Mouse (Mus musculus) embryo, embryonic 11 days (tissue): Measurements from ENCODE around the gene Ercc2.

Experiments
- DNase-seq: peaks from one replicate; pipeline ENCODE4 v3.0.0-alpha.2; 2015

Ercc2 gene

DNA sequence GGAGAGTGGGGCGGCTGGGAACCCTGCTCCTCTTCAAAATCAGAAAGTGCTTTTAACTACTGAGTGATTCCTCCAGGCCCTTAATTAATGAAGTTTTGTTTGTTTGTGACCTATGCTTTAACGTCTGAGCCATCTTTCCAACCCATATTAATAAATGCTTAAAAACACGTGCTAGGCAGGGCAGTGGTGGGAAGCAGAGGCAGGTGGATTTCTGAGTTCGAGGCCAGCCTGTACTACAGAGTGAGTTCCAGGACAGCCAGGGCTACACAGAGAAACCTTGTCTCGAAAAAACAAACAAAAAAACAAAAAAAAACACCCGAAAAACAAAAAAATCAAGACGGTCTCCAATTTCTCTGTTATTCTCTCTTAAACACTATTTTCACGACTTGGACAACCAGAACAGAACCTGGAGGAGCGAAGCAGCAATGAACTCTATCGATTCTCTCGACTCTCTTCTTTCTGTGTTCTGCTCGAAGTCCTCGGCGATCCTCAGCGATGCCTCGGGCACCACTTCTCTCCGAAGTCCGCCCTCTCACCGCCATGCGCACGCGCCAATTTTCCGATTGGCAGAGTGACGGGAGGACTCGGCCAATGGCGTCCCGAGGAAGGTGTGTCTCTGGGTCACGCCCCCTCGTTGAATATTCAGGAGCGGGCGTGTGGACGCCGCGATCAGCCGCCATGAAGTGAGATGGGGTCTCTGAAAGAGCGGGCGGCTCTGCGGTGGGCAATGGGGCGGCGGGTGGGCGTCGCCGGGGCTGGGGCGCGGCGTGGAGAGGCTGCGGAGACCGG, at the start of gene Ercc2:
Gene Ercc2, plus strand, starts transcription at position 634 of the 789 bp plus-strand sequence.
- DNase-seq = peak; percentile 100

DNA sequence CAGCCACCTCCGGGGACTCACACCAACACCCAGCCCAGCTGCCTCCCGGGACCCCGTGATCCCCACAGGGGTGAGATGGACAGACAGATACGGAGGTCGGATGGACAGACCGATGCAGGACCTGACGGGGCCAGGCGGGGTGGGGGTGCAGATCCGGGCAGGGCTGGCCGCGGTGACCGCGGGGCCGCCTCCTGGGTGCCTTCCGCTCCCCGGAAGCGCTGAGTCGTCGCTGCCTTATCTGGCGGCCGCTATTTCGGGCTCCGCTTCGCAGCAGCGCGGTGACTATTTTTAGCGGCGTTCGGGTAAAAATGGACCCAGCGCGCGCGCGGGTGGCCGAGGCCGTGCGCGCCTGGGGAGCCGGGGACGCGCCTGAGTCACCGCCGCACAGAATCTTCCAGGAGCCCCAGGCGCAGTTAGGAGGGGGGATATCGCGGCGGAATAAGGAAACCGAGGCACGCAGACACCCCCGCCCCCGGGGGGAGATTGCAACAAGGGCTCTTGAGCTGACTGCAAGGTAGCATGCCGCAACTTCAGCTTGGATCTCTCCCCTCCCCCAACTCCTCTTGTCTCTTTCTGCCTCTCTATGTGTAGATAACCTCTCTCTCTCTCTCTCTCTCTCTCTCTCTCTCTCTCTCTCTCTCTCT, 49.0 kb upstream of the Ercc2 start:
- DNase-seq = peak; percentile 81

DNA sequence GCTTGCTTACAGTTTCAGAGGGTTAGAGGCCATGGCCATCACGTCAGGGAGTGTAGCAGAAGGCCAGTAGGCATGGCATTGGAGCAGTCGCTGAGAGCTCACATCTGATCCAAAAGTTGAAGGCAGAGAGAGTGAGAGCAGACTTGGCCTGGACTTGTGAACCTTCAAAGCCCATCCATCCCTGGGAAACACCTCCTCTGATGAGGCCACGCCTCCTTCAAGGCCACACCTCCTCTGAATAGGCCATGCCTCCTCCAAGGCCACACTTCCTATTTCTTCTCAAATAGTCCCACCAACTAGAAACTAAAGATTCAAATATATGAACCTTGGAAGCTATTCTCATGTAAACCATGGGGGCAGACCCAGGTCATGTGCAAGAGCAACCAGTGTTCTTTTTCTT, 46.2 kb upstream of the Ercc2 start:
- DNase-seq = no peak

DNA sequence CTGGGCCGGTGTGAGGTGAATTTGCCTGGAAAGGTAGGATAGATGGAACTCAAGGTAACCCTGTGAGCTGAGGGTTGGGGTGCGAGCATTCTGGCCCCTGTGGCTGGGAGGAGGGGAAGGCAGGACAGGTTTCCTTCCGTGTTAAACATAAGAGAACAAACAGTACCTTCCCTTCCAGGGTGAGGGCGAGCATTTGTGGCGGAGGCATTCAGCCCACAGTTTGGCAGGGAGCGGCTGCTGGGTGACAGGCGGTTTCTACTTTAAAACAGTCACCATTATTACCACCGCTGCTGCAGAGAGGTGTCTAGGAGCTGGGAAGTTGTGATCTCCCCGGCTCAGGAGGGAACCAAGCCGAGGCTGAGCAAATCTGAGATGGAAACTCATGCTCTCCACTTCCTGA, 44.7 kb upstream of the Ercc2 start:
- DNase-seq = no peak

DNA sequence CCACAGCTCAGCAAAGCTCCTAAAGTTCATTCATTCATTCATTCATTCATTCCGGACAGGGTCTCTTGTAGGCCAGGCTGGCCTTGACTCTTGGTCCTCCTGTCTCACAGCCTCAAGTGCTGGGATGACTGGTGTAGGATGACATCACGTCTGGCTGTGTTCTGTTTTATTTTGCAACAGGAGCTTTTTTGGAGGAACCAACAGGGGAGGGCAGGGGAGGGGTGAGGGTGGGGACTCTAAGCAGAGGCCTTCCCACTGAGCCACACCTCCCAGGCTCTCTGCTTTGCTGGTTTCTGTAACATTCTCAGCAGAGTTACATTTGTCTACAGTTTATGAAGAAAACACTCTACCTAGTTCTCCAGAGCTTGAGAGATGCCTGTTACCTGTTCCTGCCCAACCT, 43.8 kb upstream of the Ercc2 start:
- no peak for DNase-seq

DNA sequence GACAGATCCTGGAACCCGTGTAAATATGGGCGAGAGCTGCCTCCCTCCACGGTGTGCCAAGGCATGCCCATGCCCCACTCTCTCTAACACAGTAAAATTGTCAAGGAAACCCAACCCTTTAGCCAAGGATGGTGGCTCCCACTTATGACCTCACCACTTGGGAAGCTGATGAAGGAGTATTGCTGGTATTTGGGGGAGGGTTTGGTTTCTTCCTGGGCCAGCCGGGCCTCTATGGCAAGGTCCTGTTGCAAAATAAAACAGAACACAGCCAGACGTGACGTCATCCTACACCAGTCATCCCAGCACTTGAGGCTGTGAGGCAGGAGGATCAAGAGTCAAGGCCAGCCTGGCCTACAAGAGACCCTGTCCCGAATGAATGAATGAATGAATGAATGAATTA, 43.2 kb upstream of the Ercc2 start:
- no peak for DNase-seq

DNA sequence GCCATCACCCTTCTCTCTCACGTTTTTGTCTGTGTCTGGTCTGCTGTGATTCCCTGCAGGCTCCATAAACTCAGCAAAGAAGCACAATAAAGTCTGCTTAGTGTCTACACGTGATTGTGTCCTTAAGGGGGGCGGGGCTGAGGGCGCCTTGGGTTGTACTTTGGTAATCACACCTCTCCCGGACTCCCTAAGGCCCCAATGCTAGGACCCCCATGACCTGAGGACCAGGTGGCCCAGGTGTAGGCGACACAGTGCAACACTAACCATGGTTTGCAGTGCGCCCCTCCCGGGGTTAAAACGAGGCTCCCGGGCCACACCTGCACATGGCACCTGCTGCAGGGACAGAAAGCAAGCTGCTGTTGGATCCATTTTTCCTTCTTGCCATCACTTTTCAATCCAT, 40.6 kb upstream of the Ercc2 start:
- no peak for DNase-seq

DNA sequence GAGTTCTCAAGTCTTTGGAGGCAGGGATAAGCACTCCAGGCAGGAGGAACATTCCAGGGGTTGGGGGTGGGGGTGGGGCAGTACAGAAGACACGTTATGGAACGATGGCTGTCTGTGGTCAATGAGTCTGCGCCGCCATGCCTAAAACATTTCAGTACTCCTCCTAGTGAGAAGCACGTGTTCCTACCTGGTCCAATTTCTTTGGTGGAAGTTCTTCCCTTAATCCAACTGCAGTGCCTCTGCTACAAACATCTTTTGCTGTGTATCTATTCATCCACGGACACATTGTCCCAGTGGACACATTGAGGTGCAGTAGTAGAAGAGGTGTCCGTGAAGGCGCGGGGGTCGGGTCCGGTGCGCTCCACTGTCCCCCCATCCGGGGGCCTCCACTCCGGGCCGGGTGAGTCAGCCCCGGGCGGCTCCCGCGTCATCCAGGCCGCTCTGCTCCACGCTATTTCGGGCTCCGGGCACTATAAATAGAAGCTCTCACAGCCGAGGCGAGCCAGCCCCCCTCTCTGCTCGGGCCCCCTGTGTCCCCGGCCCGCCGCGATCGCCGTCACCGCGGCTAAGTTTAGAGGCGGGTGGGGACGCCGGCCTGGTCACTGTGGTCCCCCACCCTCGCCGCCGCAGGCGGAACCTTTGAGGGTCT, 39.9 kb upstream of the Ercc2 start:
- peak; percentile 49 for DNase-seq

DNA sequence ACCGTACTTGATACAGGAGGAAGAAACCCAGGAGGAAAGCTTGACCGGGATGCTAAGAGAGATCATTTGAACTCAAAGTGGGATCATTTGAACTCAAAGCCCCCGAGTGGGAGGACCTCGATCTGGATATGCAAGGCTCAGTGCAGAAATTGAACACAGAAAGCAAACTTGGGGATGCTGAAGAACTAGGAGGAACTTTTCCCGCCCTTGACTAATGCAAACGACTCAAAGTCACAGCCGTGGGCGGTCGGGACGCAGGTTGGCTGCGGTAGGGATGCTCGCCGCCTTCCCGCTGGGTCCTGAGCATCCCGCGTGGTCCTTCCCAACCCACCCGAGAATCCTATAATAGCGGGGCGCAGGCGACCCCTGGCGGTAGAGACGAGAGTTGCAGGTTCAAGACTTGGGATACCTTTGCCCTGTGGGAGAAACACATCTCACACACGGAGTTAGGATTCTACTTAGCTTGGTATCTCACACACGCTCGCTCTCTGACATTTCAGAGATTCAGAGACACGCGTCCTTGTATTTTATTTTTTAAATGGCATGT, 39.3 kb upstream of the Ercc2 start:
- peak; percentile 89 for DNase-seq

DNA sequence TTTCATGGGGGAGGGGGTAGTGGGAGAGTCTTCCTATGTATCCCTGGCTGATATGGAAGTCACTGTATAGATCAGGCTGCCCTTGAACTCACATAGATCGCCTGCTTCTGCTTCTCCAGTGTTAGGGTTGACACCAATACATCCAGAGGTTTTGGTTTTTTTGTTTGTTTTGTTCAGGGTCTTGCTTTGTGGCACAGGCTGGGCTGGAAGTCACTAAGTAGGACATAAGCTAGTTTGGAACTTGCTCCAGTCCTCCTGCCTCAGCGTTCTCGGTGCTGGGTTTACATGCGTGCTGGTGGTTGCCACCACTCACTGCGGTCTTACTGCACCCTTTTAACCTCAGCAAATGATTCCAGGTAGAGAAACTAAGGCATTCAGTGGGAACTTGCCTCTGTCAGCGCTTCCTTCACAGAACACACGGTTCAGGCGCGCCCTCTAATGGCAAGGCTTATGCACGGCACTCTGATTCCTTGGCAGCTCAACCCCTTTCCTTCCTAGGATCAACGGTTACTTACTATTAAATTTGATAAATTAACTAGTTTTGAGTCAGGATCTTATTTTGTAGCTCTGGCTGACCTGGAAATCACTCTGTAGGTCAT, 38.5 kb upstream of the Ercc2 start:
- DNase-seq = peak; percentile 88

DNA sequence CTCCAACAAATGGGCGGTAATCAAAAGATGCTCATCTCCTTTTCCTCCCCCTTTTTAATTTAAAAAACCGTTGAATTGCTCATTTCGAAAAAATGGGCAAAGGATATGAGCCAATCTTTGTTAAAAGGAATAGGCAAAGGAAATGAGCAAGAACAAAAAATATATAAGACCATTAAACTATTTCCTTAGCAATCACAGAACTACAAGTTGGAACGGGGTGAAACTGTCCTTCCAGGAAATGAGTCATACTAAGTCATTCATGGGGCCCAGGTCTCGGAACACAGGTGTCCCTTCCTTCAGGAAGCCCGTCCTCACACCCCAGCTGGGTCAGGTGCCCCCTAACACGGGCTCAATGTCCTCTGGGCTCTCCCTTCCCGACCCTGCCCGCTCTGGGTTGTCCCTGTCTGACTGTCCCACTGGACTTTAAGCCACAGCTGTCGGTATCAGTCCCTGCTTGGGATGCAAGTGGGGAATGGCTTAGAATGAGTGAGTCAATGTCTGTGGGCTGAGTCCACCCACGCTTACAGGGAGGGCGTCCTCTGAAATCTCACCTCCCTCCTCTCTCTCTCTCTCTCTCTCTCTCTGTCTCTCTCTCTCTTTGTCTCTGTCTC, 37.5 kb upstream of the Ercc2 start, which contains the start of gene Ercc1:
Gene Ercc1, plus strand, starts transcription at position 542 of the 611 bp plus-strand sequence.
- DNase-seq = no peak

DNA sequence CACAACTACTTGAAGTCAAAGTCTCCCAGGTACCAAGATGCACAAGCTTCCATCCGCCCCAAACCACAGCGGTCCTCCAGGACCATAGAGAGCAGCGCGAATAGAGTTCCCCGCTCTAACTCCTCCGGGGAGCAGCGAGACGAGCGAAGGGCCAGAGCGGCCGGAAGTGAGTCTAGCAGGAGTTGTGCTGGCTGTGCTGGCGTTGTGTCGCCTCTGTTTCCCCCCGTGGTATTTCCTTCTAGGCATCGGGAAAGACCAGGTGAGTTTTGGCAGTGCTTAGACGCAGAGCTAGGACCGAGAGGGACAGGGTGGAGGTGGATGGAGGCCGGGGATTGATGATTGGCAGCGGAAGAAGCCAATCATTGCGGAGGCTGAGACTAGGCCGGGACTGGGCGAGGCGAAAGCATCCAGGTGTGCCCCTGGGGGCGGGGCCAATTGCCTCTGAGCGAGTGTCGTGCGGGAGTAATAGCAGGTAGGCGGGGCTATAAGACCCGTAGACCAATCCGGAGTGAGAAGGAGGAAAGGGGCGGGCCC, 36.8 kb upstream of the Ercc2 start:
- DNase-seq = peak; percentile 99

DNA sequence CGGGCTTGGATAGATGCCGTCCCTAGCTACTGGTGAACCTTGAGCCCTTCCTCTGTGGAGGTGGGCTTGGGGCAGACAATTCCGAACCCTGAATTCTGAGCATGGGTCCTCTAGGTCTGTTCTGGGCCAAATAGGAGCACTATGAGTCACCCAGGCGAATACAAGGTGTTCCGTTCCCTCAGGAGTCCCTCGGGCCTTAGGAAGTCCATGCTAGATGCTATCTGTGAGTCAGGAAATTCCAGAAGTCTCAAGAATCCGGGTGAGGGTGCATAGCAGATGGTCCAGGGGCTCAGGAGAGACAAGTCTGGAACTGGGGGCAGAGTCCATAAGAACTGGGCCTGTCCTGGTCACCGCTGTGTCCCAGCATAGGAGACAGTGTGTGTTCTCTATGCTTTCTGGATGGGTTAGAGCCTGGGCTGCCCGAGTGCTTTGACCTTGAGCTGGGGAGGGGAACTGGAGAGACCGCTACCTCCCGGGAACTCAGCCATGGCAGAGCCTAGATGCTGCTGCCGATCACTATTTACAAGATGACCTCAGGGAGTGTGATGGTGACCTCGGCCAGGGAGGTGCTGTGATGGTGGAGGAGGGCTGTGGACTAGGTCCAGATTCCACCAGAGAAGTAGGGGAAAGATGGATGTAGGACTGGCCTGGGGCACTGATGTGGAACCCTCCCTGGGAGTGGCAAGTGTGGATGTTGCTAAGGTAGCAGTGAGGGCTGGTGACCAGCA, 32.5 kb upstream of the Ercc2 start:
- DNase-seq = no peak

DNA sequence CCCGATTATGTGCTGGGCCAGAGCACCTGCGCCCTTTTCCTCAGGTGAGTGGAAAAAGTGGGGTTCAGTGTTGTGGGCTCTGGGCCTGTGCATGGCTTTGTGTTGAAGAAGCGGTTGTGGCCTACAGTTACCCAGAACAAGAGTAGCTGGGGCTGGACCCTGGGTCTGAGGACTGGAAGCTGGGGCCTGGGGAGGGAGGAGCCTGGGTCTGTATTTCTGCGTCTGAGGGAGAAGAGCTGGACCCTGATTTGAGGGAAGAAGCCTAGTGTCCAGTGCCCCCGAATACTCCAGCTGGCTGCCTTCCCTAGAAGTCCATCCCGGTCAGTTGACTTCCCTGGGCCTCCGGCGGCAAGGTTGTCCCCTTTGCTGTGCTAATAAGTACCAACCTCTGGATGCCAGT, 31.6 kb upstream of the Ercc2 start:
- no peak for DNase-seq

DNA sequence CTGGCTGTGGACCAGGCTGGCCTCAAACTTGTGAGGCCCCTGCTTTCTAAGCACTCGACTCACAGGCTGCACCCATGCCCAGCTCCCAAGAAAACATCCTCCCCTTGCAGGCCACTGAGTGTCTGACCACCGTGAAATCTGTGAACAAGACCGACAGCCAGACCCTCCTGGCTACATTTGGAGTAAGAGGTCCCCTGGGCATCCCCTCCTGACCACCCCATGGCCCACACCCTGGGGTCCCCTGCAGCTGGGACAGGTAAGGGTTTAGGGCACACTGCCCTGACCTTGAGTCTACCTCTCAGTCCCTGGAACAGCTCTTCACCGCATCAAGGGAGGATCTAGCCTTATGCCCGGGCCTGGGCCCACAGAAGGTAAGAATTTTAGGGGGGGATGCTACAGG, 26.8 kb upstream of the Ercc2 start:
- DNase-seq = no peak

DNA sequence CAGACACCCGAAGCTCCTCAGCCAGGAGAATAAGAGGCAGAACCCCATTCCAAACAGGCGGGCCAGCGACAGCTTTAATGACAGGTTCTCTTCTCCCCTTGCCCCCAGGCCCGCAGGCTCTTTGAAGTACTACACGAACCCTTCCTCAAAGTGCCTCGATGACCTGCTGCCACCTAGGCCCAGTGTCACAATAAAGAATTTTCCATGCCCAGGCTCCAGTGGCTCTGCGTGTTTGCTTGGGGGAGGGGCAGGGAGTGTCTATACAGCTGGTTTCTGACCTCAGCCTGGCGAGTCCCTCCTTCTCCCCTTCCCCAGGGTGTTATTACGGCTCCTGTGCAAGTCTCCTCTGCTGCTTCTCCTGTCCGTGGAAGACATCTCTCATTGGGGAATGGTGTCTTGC, 25.5 kb upstream of the Ercc2 start:
- DNase-seq = no peak

DNA sequence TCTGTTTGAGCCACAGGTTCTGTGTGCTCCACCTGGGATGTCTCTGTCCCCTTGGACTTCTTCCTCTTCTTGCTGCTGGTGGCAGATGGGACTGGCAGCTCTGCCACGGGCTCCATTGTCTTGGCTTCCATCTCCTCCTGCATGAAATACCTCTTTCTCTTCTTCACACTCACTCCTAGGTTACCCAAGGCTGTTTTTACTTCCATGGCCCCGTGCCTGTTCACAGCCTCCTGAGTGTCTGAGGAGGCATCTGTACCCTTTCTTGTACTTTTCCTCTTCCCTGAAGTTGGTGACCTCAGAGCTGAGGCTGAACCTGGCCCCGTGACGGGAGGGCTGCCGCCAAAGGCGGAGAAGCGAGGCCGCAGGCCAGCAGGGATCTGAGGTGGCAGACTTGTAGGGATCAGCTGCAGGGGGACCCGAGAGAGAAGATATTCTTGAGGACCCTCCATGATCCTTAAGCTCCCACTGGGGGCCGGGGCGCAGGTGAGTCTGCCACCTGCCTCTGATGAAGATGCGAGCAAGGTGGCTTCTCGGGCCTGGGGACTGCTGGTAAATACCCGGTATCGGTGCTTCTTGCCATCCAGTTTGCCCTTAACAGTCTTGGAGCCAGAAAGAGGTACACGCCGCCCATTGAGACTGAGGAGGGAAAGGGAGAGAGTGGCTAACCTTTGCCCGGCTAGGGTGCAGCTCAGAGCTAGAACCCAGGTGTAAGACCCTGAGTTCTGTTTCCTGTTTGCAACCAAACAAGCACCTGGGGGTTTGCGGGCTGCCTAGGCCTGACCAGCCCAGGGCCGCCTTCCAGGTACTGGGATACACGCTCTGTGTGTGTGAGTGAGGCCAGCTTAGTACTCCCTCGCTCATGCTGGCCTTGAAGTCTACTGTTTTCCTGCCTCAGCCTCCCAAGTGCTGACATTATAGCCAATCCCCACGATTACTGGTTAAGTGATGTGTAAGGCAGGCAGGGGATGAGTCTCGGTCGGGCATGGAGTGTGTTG, 24.1 kb upstream of the Ercc2 start:
- DNase-seq = no peak

DNA sequence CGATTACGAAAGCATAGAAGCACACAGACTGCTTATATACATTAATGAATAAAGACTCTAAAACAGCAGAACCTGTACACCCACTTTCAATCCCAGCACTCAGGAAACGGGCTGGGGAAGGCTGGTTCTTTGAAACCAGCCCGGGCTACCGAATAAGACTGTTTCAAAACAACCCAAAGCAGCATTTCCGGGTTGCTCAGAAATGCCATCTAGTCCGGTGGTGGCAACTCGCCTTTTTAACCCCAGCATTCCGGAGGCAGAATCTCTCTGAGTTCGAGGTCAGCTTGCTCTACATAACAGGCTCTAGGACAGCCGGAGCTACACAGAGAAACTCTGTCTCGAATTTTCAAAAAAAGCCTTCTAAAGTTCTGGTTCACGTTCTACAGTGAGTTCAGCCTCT, 23.2 kb upstream of the Ercc2 start:
- DNase-seq = no peak

DNA sequence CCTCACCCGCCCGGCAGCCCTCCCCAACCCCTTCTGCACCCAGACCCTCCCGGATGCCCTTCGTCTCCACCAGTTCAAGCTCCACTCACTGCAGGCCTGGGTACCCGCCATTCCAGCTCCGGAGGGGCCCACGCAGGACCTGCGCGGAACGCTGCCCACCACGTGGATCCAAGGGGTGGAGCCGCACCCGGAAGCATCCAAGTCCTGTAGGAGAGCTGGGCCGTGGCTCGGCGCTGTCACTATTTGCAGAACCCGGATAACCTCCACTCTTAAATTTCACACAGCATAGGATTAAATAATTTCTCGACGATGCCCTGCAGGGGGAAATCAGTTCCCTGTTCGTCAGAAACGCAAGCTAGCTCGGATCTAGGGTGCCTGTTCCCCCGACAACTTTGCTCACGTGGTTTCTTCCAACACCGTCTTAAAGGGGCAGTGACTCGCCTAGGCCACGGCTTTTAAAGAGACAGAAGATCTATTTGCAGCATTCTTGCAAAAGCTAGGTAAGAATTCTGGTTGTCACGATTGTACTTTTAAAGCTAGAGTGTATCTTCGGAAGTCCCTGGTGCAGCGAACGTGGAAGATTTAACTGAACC, 22.4 kb upstream of the Ercc2 start, which contains the start of the genes Cd3eap and Ppp1r13l:
Gene Cd3eap, minus strand, starts transcription at position 185 of the 593 bp plus-strand sequence.
Gene Ppp1r13l, plus strand, starts transcription at position 451 of the 593 bp plus-strand sequence.
- peak; percentile 91 for DNase-seq
